Mouse (Mus musculus): Measurements from ENCODE around the gene Hps1.

- no peak for TF ChIP-seq CTCF (IDR thresholded peaks at IDR 0.05; ENCODE audit: low read depth)
- TF ChIP-seq EP300 (optimal IDR thresholded peaks at IDR 0.05) = no peak
Measured at GRCm38 (mm10) chr19:42717668-42718067, 62.1 kb downstream of the Hps1 start.

Data from stomach, postnatal 0 days (tissue).